Mouse (Mus musculus): Measurements from ENCODE around the gene Apex1. TPM values are rescaled to one million over a fixed set of nuclear protein-coding genes. Genes with fewer than 3 reads are reported as not detected.
"Not testable (repeated sequence)": the region's sequence is repeated elsewhere in the genome, so short reads cannot be mapped to it uniquely, and the experiment has no call there.

Gene Apex1
- polyA plus RNA-seq, 1 experiment from 2014 or later, result 71.0 TPM

GRCm38 (mm10) chr14:50892541-50893459, 32.0 kb upstream of the Apex1 start:
- Histone ChIP-seq H3K27ac (ENCODE audit: low read depth, low read length) (no peak overlapping the region), H3K9ac (ENCODE audit: low read depth, low read length) (no peak overlapping the region), H3K4me1 (replicated peaks; ENCODE audit: control insufficient read depth, insufficient read depth, low read length) (no peaks in the 10 kb centered on the region; the same call in 1 of the 2 replicates), H3K4me3 (ENCODE audit: low read depth, low read length) (no peak overlapping the region), H3K4me2 (replicated peaks; ENCODE audit: low read depth) (no peak overlapping the region), H3K27me3 (replicated peaks; ENCODE audit: control insufficient read depth, insufficient read depth, low read length) (no peaks in the 10 kb centered on the region), H3K9me3 (ENCODE audit: control insufficient read depth) (no peaks in the 10 kb centered on the region), H3K36me3 (ENCODE audit: control insufficient read depth, insufficient read depth) (no peaks in the 10 kb centered on the region)
- 0 out of 2 replicates have a peak, but pooled peaks have one; percentile 29 for ATAC-seq
- 71% methylated on average over 22 of the region's 22 CpGs for WGBS
- TF ChIP-seq CTCF (IDR thresholded peaks at IDR 0.05; ENCODE audit: low read depth), result no peak

DNA sequence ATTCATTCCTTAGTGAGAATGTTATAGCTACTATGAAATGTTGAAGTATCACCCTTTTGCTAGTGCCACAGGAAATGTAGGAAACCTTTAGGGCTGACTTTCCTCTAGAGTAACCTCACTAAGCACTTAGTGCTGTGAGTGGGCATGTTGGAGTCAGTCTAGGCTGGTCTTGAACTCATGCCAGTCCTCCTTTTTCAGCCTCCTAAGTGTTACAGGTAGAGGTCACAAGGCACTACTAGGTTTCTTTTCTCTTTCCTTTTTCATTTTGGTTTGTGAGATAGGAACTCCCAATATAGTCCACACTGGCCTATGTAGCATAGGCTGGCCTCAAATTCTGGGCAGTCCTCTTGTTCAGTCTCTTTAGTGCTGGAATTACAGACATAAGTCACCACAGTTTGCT, 29.4 kb upstream of the Apex1 start:
- H3K27me3 ChIP-seq (replicated peaks; ENCODE audit: control insufficient read depth, insufficient read depth, low read length), result no peaks in the 10 kb centered on the region
- no peaks in the 10 kb centered on the region for H3K9me3 ChIP-seq (ENCODE audit: control insufficient read depth)
- H3K4me2 ChIP-seq (replicated peaks; ENCODE audit: low read depth), result no peak overlapping the region
- no peak overlapping the region for H3K9ac ChIP-seq (ENCODE audit: low read depth, low read length)
- ATAC-seq, result no peak
- TF ChIP-seq CTCF (IDR thresholded peaks at IDR 0.05; ENCODE audit: low read depth), result no peak
- no peaks in the 10 kb centered on the region; the same call in 1 of the 2 replicates for H3K4me1 ChIP-seq (replicated peaks; ENCODE audit: control insufficient read depth, insufficient read depth, low read length)
- no peak overlapping the region for H3K4me3 ChIP-seq (ENCODE audit: low read depth, low read length)
- no peak overlapping the region for H3K27ac ChIP-seq (ENCODE audit: low read depth, low read length)
- no peaks in the 10 kb centered on the region for H3K36me3 ChIP-seq (ENCODE audit: control insufficient read depth, insufficient read depth)

DNA sequence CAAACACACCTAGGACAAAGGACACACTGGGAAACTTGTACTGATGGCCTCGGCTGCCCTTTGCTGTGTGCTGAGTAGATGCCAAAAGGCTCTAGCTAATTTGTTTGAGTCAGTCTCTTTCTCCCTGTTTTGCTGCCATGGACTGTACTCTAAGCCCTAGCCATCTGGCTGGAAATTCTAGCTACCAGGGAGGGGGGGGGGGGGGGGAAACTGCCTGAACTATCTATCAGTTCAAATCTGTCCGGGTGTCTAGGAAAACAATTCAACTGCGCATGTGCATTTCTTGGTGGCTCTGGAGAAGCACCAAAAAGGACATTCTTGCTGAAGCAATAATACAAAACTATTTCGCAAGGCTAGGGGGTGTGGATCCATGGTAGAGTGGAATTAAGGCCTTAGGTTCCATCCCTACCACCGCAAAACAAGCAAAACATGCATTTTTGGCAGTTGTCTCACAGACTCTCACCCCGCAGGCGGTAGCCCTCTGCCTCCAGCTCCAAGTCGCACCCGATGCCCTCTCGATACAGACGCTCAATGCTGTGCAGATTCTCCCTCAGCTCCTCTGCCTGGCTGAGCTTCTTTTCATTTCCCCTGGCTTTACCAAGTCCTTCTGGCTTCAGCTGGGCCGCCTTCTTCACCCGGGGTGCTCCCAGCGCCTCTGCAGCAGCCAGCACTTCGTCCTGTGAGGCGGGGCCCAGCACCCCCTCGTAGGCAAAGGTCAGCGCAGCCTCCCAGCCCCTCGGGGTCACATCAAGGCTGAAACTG, 28.6 kb upstream of the Apex1 start:
- peak; percentile 23; the same call in 1 of the 2 replicates for ATAC-seq
- Histone ChIP-seq H3K4me3 (ENCODE audit: low read depth, low read length) (peak overlapping the region; percentile 35), H3K4me1 (replicated peaks; ENCODE audit: control insufficient read depth, insufficient read depth, low read length) (no peaks in the 10 kb centered on the region; the same call in 1 of the 2 replicates), H3K27me3 (replicated peaks; ENCODE audit: control insufficient read depth, insufficient read depth, low read length) (no peaks in the 10 kb centered on the region), H3K9me3 (ENCODE audit: control insufficient read depth) (no peaks in the 10 kb centered on the region), H3K9ac (ENCODE audit: low read depth, low read length) (0 out of 2 replicates have a peak overlapping the region, but pooled peaks have one; percentile 34), H3K27ac (ENCODE audit: low read depth, low read length) (no peak overlapping the region), H3K4me2 (replicated peaks; ENCODE audit: low read depth) (peak overlapping the region; percentile 76), H3K36me3 (ENCODE audit: control insufficient read depth, insufficient read depth) (no peaks in the 10 kb centered on the region)
- no peak for TF ChIP-seq CTCF (IDR thresholded peaks at IDR 0.05; ENCODE audit: low read depth)
- WGBS, result 12% methylated on average over 19 of the region's 19 CpGs

DNA sequence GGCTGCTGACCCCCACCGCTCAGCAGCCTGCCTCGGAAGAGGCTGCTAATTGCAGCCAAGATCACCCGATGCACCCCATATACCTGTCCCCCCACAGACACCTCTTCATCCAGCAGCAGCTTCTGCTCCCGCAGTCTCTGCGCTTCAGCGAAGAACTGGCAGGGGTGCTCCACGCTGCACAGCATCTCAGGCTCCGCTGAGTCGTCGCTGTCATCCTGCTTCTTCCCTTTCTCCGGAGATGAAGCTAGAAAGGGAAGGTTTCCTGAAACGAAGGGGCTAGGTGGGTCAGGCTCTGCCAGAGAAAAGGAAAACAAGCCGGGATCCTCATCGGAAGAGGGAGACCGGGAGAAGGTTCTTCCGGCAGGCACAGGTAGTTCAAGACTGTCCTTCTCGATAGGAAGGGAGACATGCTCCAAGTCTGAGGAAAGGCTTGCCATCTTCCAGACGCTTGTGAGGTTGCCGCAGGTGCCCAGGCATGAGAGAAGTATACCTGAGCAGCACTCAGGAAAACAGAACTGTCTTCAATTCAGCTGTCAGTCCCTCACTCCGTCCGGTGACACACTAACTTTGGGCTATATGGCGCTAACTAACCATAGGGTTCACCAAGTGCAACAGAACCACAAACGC, 27.9 kb upstream of the Apex1 start:
- Histone ChIP-seq H3K27me3 (replicated peaks; ENCODE audit: control insufficient read depth, insufficient read depth, low read length) (no peaks in the 10 kb centered on the region), H3K9me3 (ENCODE audit: control insufficient read depth) (no peaks in the 10 kb centered on the region), H3K9ac (ENCODE audit: low read depth, low read length) (0 out of 2 replicates have a peak overlapping the region, but pooled peaks have one; percentile 34), H3K27ac (ENCODE audit: low read depth, low read length) (no peak overlapping the region), H3K36me3 (ENCODE audit: control insufficient read depth, insufficient read depth) (no peaks in the 10 kb centered on the region), H3K4me2 (replicated peaks; ENCODE audit: low read depth) (peak overlapping the region; percentile 76), H3K4me3 (ENCODE audit: low read depth, low read length) (peak overlapping the region; percentile 35), H3K4me1 (replicated peaks; ENCODE audit: control insufficient read depth, insufficient read depth, low read length) (no peaks in the 10 kb centered on the region; the same call in 1 of the 2 replicates)
- TF ChIP-seq CTCF (IDR thresholded peaks at IDR 0.05; ENCODE audit: low read depth), result no peak
- 25% methylated on average over 23 of the region's 23 CpGs for WGBS
- ATAC-seq, result no peak

GRCm38 (mm10) chr14:50897374-50897765, 27.4 kb upstream of the Apex1 start, which contains the start of gene Klhl33:
TSS of gene Klhl33 (minus strand) at chr14:50897507.
- 0 out of 2 replicates have a peak within 1 kb of the TSS, but pooled peaks have one; percentile 34 for H3K9ac ChIP-seq (ENCODE audit: low read depth, low read length)
- no peaks in the 10 kb centered on the region for H3K9me3 ChIP-seq (ENCODE audit: control insufficient read depth)
- H3K4me3 ChIP-seq (ENCODE audit: low read depth, low read length), result peak within 1 kb of the TSS; percentile 35
- TF ChIP-seq CTCF (IDR thresholded peaks at IDR 0.05; ENCODE audit: low read depth), result no peak
- peak within 1 kb of the TSS; percentile 76 for H3K4me2 ChIP-seq (replicated peaks; ENCODE audit: low read depth)
- no peaks in the 10 kb centered on the region for H3K27me3 ChIP-seq (replicated peaks; ENCODE audit: control insufficient read depth, insufficient read depth, low read length)
- WGBS, result 67% methylated on average over 7 of the region's 7 CpGs
- H3K27ac ChIP-seq (ENCODE audit: low read depth, low read length), result no peak within 1 kb of the TSS
- no peaks in the 10 kb centered on the region for H3K36me3 ChIP-seq (ENCODE audit: control insufficient read depth, insufficient read depth)
- H3K4me1 ChIP-seq (replicated peaks; ENCODE audit: control insufficient read depth, insufficient read depth, low read length), result no peaks in the 10 kb centered on the region; the same call in 1 of the 2 replicates
- no peak for ATAC-seq

DNA sequence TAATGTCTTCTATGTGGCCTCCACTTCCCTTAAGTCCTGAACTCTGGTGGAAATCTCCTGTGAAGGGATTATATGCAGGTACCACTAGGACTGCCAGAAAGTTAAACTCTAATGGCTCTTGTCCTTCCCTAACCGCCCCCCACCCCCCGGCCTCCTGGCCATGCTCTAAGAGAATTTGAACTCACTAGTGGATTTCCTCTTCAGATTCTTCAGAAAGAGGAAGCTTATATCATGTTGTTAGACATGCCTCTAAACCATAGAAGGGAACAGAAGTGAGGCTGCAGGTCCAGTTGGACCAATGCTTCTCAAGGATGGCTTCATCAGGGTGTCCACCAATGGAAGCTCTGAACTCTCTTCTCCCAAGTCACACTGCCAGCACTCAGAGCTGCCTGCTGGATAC, 26.8 kb upstream of the Apex1 start:
- WGBS, result 90% methylated on average over 2 of the region's 2 CpGs

More for the DNA sequence above, 26.8 kb upstream of the Apex1 start:
- H3K9ac ChIP-seq (ENCODE audit: low read depth, low read length); H3K36me3 ChIP-seq (ENCODE audit: control insufficient read depth, insufficient read depth); H3K27me3 ChIP-seq (replicated peaks; ENCODE audit: control insufficient read depth, insufficient read depth, low read length); H3K4me1 ChIP-seq (replicated peaks; ENCODE audit: control insufficient read depth, insufficient read depth, low read length); H3K9me3 ChIP-seq (ENCODE audit: control insufficient read depth); H3K4me3 ChIP-seq (ENCODE audit: low read depth, low read length); ATAC-seq; H3K27ac ChIP-seq (ENCODE audit: low read depth, low read length); H3K4me2 ChIP-seq (replicated peaks; ENCODE audit: low read depth): not testable (repeated sequence)

Data from intestine, postnatal 0 days (tissue).